Comparison of ENCODE assay signal across 9 mouse cellular contexts in the genomic region with DNA sequence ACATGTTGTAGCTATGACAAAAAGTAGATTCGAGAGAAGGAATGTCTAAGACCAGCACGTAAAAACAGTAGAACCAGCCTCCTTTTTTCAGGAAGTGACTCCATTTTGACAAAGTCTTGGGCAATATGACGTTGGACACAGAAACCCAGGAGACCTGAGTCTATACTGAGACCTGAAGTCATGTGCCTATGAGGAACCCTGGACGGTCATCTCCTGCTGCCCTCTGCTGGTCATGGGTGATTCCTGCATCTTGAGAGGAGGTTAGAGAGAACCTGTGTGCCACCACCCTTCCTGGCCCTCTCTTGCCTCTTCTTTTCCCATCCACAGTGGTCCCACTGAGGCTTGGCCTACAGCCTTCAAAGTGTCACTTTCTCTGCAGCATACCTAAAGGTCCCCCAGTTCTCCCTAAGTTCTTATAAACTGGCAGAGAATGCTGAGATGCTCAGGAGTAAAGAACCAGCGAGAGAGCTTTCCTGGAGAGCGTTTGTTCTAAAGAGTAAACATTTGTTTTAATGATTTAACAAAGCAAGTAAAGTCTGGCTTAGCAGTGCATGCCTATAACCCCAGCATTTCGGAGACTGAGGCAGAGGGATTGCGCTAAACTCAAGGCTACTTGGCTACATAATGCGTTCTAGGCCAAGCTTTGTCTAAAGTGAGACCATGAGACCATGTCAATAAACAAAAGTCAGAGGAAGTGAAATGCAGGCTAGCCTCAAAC. TPM values are rescaled to one million over a fixed set of nuclear protein-coding genes. Genes with fewer than 3 reads are reported as not detected.
DNase-seq lines count a peak whose midpoint lies in the region; ATAC-seq lines count a peak whose summit lies in the region.
"Had no signal": no experiment of that assay in that cellular context is flagged by ENCODE, and none has a peak within 500 bp of the region (broad histone marks: within the 10 kb centered on the region; RNA-seq: fewer than 3 reads in every experiment).

No protein-coding gene starts in this region.

- no peak overlapping the region for H3K4me2 ChIP-seq in forebrain, embryonic 16.5 days (ENCODE audit: low read length)
- H3K4me2 ChIP-seq: liver, embryonic 15.5 days had no signal

- H3K36me3 ChIP-seq in forebrain, embryonic 16.5 days (ENCODE audit: control insufficient read depth, insufficient read depth): no peaks in the 10 kb centered on the region
- H3K36me3 ChIP-seq: liver, embryonic 15.5 days had no signal

- peak; percentile 92 for DNase-seq in ES-CJ7 (ENCODE audit: low read depth, low spot score)
- DNase-seq in cerebellum, adult 11 months: peak; percentile 38
- peak; percentile 75 to 82 for DNase-seq in heart, postnatal 36 days
- DNase-seq in layer of hippocampus, adult 11-12 months (ENCODE audit: low spot score): peak; percentile 82
- DNase-seq in lung, adult 18-20 months: peak; percentile 81 to 84
- DNase-seq in testis, postnatal 10 days (ENCODE audit: low spot score): peak; percentile 89

- 57% methylated on average over 9 of the region's 9 CpGs for WGBS in forebrain, embryonic 16.5 days

- H3K9ac ChIP-seq in forebrain, embryonic 16.5 days (replicated peaks; ENCODE audit: low read depth, low read length): no peak overlapping the region
- H3K9ac ChIP-seq: liver, embryonic 15.5 days had no signal

- no peaks in the 10 kb centered on the region for H3K27me3 ChIP-seq in forebrain, embryonic 16.5 days (replicated peaks; ENCODE audit: control insufficient read depth, insufficient read depth, low read length)
- H3K27me3 ChIP-seq: liver, embryonic 15.5 days had no signal

- no peak overlapping the region for H3K27ac ChIP-seq in forebrain, embryonic 16.5 days (ENCODE audit: low read length)
- H3K27ac ChIP-seq: liver, embryonic 15.5 days had no signal

- H3K9me3 ChIP-seq in forebrain, embryonic 16.5 days (ENCODE audit: control insufficient read depth, low read length): no peaks in the 10 kb centered on the region
- H3K9me3 ChIP-seq: liver, embryonic 15.5 days had no signal

- H3K4me1 ChIP-seq in forebrain, embryonic 16.5 days (replicated peaks; ENCODE audit: control insufficient read depth, insufficient read depth, low read length): no peaks in the 10 kb centered on the region
- H3K4me1 ChIP-seq: liver, embryonic 15.5 days had no signal

- peak; percentile 85 for ATAC-seq in forebrain, embryonic 16.5 days
- peak; percentile 94 for ATAC-seq in neutrophil, adult 5-6 weeks (ENCODE audit: extremely low read depth, insufficient number of reproducible peaks, low FRiP score, poor library complexity, severe bottlenecking)

- intact Hi-C loops in heart, postnatal 36 days (cut with DNase I): loop anchor here (2.0 to 10.0 kb wide), 4 partner anchors 115 to 536 kb away; partner anchors contain the start of gene N4bp2

- H3K4me3 ChIP-seq in forebrain, embryonic 16.5 days (replicated peaks; ENCODE audit: low read length): no peak overlapping the region
- H3K4me3 ChIP-seq: liver, embryonic 15.5 days had no signal

RNA-seq across cellular contexts. Expression of gene Chrna9, which starts 3.4 kb away (rescaled TPM):
- not detected in 2 replicates for polyA plus RNA-seq in forebrain, embryonic 16.5 days (2015; fragmentation: Nextera tagmentation; extraction: Ambion mirVana)
- total RNA-seq in heart, postnatal 36 days (2021): not detected
- total RNA-seq in neutrophil, adult 5-6 weeks (2017): not detected in 2 replicates
- polyA plus RNA-seq: liver, embryonic 15.5 days had no signal

Comparison
In these comparisons a context has a peak if more than half of its experiments do, and no peak if none do; other contexts are left out.
1. DNase-seq: peak in every context shown above with its lines; median percentile 92 in ES-CJ7; 89 in testis, postnatal 10 days; 82 in lung, adult 18-20 months; 82 in layer of hippocampus, adult 11-12 months; 78 in heart, postnatal 36 days; 38 in cerebellum, adult 11 months.